Mouse (Mus musculus) T-helper 17 cell (primary cell): ENCODE data around the gene Hipk1.
"Not testable (repeated sequence)": the region's sequence is repeated elsewhere in the genome, so short reads cannot be mapped to it uniquely, and the experiment has no call there.

ENCODE experiments used
- in situ Hi-C, 2 experiments: fragments of 300-600 bp; cut with MboI, MseI; formaldehyde crosslinking; loops; 1 replicate in 1 of 2; 2 replicates in 1 of 2; pipeline ENCODE4 v1.15.1; 2025; ENCODE audit warnings: high pct_unique_total_duplicates in 2 of 2

The Hipk1 gene

DNA sequence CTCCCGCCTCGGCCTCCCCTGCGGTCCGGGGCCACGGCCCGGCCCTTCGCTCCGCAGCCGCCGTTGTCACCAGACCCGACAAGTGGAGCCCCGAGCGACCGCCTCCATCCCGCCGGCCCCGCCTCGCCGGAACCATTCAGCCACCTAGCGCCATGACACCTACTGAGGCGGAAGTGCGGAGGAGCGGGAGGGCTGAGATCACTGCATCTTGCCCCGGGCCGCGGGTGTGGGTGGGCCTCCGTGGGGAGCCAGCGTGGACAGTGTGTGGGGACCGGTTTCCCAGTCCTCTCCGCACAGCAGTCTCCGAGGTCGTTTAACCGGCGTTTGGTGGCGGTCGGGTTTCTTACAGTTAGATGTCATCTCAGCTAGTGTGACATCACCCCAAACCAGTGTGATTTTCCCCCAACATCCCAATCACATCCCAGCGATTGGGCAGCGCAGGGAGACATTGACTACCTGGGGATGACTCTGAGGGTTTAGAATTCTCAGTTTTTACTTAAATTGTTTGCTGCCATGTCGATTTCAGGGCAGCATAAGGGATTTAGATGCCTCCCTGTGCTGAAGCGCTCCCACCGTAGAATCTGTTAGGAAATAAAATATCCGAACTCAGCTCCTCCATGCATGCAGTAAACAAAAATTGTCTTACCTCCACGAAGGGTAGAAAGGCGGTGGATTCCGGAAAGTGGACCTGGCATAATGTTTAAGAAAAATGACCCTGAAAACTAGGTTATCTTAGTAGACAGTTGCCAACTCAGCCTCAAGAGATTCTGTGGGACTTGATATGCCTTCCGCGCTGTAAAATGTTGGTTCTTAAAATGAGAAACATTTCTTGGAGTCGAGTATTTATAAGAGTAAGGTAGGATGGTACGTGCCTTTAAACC is at the start of gene Hipk1:
Gene Hipk1 (minus strand): TSS at position 334 of the 881 bp plus-strand sequence.
- in situ Hi-C loops: loop anchor here (5.0 kb wide), 2 partner anchors 66 to 81 kb away; partner anchors contain the start of gene Ptpn22 (in 1 of the 2)

DNA sequence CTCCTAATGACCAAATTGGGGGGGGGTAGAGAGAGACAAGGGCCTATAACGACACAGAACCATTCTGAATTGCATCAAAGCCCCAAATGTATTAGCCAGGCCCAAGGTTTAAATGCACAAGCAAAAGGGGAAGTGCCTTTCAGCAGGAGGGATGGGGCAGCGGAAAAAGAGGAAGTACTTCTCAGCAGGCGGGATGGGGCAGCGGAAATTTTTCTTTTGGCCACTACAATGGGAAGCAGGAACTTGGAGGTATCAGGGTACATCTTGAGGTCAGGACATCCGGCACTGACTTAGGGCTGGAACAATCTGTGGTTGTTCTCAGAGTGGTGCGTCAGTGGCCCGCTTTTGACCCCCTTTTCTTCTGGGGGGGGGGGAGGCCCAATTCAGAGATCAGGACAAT is 49.6 kb upstream of the Hipk1 start:
- in situ Hi-C loops: not testable (repeated sequence)

- in situ Hi-C loops: not testable (repeated sequence)
These were observed 48.8 kb upstream of the Hipk1 start for GRCm38 (mm10) chr3:103840195-103840594.

GRCm38 (mm10) chr3:103839711-103840110 is 48.3 kb upstream of the Hipk1 start:
- in situ Hi-C loops: loop anchor here in 1 of 2 experiments (10.0 kb wide), 1 partner anchor 395 kb away; no protein-coding TSS in a partner anchor

- in situ Hi-C loops: loop anchor here in 1 of 2 experiments (10.0 kb wide), 1 partner anchor 392 kb away; no protein-coding TSS in a partner anchor
These were observed 45.1 kb upstream of the Hipk1 start for GRCm38 (mm10) chr3:103836453-103836852.

GRCm38 (mm10) chr3:103835951-103836310 is 44.6 kb upstream of the Hipk1 start:
- in situ Hi-C loops: loop anchor here in 1 of 2 experiments (10.0 kb wide), 1 partner anchor 391 kb away; no protein-coding TSS in a partner anchor

- in situ Hi-C loops: loop anchor here in 1 of 2 experiments (10.0 kb wide), 1 partner anchor 391 kb away; no protein-coding TSS in a partner anchor
These were observed 44.0 kb upstream of the Hipk1 start for GRCm38 (mm10) chr3:103835272-103835950.

- in situ Hi-C loops: loop anchor here in 1 of 2 experiments (10.0 kb wide), 1 partner anchor 389 kb away; no protein-coding TSS in a partner anchor
These were observed 42.6 kb upstream of the Hipk1 start for GRCm38 (mm10) chr3:103834001-103834400.

- in situ Hi-C loops: loop anchor here in 1 of 2 experiments (10.0 kb wide), 1 partner anchor 388 kb away; no protein-coding TSS in a partner anchor
These were observed 41.1 kb upstream of the Hipk1 start, which contains the start of gene Bcl2l15 for GRCm38 (mm10) chr3:103832426-103832825. Gene Bcl2l15 (plus strand): TSS chr3:103832601.

- in situ Hi-C loops: loop anchor here in 1 of 2 experiments (10.0 kb wide), 1 partner anchor 386 kb away; no protein-coding TSS in a partner anchor
These were observed 39.8 kb upstream of the Hipk1 start for GRCm38 (mm10) chr3:103831146-103831545.

DNA sequence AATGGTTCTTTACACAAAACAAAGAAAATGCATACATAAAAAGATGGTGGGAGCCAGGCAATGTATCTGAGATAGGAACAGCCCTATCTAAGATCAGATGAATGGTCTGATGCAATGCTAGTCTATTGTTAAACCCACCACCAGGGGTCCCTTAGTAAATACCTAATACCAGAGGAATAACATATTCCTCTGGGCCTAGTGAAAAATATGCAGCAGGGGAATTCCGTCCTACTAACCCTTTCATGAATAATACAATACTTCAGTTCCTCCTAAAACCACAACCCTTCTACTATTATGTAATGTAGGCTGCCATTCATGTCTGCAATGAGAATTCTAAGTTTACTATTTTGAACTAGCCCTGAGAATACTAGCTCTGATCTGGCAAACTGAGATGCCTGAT is 39.3 kb upstream of the Hipk1 start:
- in situ Hi-C loops: loop anchor here in 1 of 2 experiments (10.0 kb wide), 1 partner anchor 386 kb away; no protein-coding TSS in a partner anchor

DNA sequence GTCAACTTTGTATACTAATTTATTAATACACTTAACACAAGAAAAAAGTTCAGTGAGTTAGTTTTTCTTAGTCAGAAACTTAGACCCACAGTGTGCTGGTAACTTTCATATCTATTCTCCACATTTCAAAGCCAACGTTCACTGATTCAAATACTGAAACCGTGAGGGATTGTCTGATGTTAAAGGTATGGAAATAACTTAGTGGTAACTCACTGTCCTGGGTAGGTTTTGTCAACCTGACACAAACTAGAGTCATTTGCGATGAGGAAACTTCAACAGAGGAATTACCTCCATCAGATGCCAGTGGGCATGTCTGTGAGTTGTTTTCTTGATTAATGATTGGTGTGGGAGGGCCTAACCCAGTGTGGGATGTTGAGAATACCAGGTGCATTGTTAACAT is 37.7 kb upstream of the Hipk1 start:
- in situ Hi-C loops: loop anchor here in 1 of 2 experiments (10.0 kb wide), 1 partner anchor 276 kb away; no protein-coding TSS in a partner anchor

GRCm38 (mm10) chr3:103827548-103827947 is 36.2 kb upstream of the Hipk1 start:
- in situ Hi-C loops: loop anchor here in 1 of 2 experiments (10.0 kb wide), 1 partner anchor 277 kb away; no protein-coding TSS in a partner anchor

DNA sequence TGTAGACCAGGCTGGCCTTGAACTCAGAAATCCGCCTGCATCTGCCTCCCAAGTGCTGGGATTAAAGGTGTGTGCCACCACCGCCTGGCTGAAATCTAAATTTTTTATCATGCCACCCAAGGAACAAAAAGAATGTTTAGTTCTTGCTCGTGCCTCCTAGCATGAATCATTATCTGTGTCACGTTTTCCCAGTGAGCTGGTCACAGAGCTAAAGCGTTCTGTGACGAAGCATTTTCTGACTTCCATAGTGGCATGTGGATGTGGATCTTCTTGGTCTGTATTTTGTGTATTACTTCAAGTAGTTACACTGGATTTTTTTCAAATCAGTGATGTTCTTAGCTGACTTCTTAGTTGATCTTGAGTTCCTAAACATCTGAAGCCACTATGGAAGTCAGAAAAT is 19.6 kb upstream of the Hipk1 start:
- in situ Hi-C loops: loop anchor here (5.0 to 10.0 kb wide), 2 partner anchors 61 to 624 kb away; no protein-coding TSS in a partner anchor

DNA sequence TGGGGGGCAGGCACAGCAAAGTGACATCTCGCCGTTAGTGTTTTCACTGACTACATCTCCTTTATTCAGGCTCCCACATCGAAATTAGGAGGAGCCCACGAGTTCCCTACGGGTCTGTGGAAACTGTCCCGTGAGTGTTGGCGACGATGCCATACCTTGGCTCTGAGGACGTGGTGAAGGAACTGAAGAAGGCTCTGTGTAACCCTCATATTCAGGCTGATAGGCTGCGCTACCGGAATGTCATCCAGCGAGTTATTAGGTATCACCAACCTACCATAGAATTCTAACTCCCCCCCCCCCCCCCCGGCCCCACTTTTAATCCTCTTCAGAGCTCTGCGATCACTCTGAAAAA is 18.4 kb upstream of the Hipk1 start:
- in situ Hi-C loops: loop anchor here (5.0 to 10.0 kb wide), 2 partner anchors 63 to 625 kb away; no protein-coding TSS in a partner anchor

GRCm38 (mm10) chr3:103808891-103809798 is 17.8 kb upstream of the Hipk1 start, which contains the start of the genes Dclre1b, Ap4b1 and Gm43064:
Gene Dclre1b (minus strand): TSS chr3:103809444.
Gene Ap4b1 (plus strand): TSS chr3:103809520.
Gene Gm43064 (plus strand): TSS chr3:103809573.
- in situ Hi-C loops: no loop called here

DNA sequence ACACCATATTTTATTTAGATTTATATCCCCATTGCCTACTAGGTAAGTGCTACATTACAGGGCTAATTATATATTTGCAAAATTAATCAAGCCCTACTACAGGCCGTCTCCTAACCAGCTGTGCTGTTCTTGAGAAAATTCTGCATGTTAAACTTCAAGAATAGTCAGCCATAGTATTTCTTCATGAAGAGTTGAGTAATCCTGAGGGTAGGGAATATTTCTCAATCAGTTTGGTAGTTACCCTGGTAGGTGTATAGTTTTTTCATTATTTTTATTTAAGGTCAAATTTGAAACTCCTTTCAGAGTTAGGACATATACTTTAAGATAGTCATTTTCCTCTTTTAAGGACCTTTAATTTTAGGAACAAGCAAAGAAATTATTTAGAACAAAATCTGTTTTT is 14.3 kb upstream of the Hipk1 start:
- in situ Hi-C loops: no loop called here

DNA sequence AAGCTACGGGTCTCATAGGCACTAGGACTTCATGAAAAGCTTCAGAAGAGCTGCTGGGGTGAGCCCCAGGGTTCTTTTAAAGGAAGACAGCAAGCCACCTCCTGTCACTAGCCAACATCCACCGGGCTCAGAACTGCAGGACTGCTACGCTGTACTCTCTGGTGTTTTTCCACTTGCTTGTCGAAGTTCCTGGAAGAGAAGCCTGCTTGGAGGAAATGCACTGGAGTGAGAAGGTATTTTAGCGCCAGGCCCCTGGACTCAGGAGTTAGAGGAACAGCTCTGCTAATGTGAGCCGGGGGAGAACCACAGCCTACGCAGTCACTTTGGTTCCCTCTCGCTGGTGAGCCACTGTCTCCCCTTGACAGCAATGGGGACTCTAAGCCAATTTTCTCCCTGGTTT is 11.5 kb upstream of the Hipk1 start:
- in situ Hi-C loops: no loop called here

DNA sequence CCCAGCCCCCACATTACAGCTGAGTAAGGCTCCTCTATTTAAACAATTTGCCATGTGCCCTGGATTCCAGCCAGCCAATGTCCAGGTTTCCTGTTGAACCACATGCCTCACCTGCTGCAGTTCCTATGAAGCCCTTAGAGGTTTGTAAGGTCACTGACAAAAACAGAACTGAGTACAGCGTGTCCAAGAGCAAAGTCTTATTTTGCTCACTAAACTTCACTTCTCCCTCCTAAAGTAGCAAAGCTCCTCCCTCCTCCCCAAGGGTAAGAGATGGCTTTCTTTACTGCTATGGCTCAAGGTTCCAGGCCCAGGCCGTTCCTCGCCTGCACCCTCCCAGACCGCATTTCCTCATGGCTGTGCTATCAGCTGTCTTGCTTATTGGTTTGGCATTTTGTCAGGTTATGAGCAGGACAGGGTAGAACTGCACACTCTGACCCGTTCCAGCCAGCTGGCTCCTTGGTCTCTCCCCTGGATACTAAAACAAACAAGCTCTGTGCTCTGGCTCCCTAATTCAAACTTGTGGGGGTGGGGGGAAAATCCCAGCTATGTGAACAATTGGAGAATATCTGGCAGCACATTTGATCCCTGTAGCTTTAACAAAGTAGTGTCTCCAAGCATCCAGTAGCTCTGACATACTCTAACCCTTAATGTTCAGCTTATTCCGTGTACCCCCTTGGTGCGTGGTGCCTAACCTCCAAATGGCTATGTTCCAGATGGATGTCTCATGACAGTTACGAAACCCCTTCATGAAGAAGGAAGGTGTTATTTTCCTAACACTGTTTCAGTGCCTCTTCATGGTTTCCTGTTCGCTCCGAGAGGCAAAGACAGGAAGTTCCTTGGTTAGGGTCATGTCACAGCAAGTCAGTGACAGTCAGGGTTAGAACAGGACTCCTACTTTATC is 10.5 kb upstream of the Hipk1 start:
- in situ Hi-C loops: no loop called here
